Mouse (Mus musculus): ENCODE results near the gene Mrs2. TPM values are rescaled to one million over a fixed set of nuclear protein-coding genes. Genes with fewer than 3 reads are reported as not detected.

The Mrs2 gene
- polyA plus RNA-seq, 1 experiment from 2014 or later: 19.6 TPM

DNA sequence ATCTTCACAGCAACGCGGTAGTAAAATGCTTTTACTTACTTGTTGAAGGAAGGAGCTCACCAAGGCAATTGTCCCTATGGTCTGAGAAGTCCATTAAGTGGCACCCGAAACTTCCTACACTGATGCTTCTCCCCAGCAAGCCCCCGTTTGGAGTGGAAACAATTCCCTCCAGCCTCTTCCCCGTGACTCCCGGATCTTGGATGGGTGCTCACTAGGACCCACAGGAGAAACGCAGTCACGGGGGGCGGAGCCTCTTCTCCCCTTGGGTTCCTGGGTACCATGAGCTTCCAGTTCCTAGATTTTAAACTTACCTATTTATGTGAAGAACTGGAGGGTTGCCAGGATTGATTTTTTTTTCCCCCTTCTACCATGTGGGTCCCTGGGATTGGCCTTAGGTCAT is 80.7 kb downstream of the Mrs2 start:
- Histone ChIP-seq H3K4me2 (replicated peaks; ENCODE audit: low read depth, low read length) (no peak overlapping the region), H3K9me3 (ENCODE audit: low read length) (no peaks in the 10 kb centered on the region), H3K4me1 (ENCODE audit: insufficient read depth, low read length) (peaks cover 10% of the 10 kb centered on the region), H3K4me3 (ENCODE audit: low read length) (no peak overlapping the region), H3K9ac (replicated peaks; ENCODE audit: low read length) (no peak overlapping the region), H3K27me3 (ENCODE audit: insufficient read depth, low read length) (no peaks in the 10 kb centered on the region), H3K27ac (ENCODE audit: low read length) (no peak overlapping the region), H3K36me3 (ENCODE audit: insufficient read depth, low read length) (0 out of 2 replicates have a peak, but pooled peaks cover 2% of the 10 kb centered on the region)
- 87% methylated on average over 9 of the region's 9 CpGs for WGBS
- no peak for ATAC-seq (ENCODE audit: low FRiP score, low TSS enrichment)

DNA sequence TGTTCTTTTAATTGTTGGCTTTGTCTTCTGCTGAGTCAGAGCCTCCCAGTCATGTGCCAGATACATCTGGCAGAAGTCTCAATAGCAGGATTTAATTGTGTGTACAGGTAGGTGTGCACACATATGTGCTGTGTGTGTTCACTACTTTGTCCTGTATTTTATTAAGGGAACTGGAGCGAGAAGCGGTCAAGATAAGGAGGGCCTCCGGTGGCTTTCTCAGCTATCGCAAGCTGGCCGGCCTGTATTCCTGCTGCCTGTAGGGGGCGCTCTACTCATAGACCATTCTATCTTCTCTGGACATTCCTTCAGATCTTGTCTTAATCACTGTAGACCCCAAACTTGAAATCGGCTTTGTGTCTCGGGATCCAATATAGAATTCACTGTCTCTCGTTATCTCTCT is 81.5 kb downstream of the Mrs2 start:
- no peak overlapping the region for H3K4me3 ChIP-seq (ENCODE audit: low read length)
- H3K27me3 ChIP-seq (ENCODE audit: insufficient read depth, low read length): no peaks in the 10 kb centered on the region
- 0 out of 2 replicates have a peak, but pooled peaks cover 4% of the 10 kb centered on the region for H3K36me3 ChIP-seq (ENCODE audit: insufficient read depth, low read length)
- peaks cover 10% of the 10 kb centered on the region for H3K4me1 ChIP-seq (ENCODE audit: insufficient read depth, low read length)
- no peak for ATAC-seq (ENCODE audit: low FRiP score, low TSS enrichment)
- H3K27ac ChIP-seq (ENCODE audit: low read length): no peak overlapping the region
- H3K4me2 ChIP-seq (replicated peaks; ENCODE audit: low read depth, low read length): no peak overlapping the region
- 32% methylated on average over 9 of the region's 9 CpGs for WGBS
- no peak overlapping the region for H3K9ac ChIP-seq (replicated peaks; ENCODE audit: low read length)
- H3K9me3 ChIP-seq (ENCODE audit: low read length): no peaks in the 10 kb centered on the region

DNA sequence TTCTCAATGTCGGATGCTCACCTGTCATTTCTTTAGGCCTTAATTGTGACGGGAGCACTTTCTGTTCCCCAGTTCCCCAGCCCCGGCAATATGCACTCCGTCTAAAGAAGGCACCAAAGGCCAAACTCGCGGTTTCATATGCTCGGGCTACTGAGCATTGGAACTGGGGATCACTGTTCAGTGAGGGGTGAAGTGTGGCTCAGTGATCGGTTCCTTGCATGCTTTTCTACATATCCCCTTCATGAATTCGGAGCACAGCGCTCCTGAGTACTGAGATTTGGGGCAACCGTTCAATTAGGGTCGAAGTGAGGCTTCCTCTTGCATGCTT is 82.4 kb downstream of the Mrs2 start:
- Histone ChIP-seq H3K27ac (ENCODE audit: low read length) (peak overlapping the region; percentile 71), H3K27me3 (ENCODE audit: insufficient read depth, low read length) (no peaks in the 10 kb centered on the region), H3K36me3 (ENCODE audit: insufficient read depth, low read length) (0 out of 2 replicates have a peak, but pooled peaks cover 4% of the 10 kb centered on the region), H3K9ac (replicated peaks; ENCODE audit: low read length) (peak overlapping the region; percentile 96), H3K4me3 (ENCODE audit: low read length) (peak overlapping the region; percentile 90), H3K4me1 (ENCODE audit: insufficient read depth, low read length) (peaks cover 10% of the 10 kb centered on the region), H3K9me3 (ENCODE audit: low read length) (no peaks in the 10 kb centered on the region), H3K4me2 (replicated peaks; ENCODE audit: low read depth, low read length) (peak overlapping the region; percentile 83)
- peak; percentile 22; the same call in 1 of the 2 replicates for ATAC-seq (ENCODE audit: low FRiP score, low TSS enrichment)
- WGBS: 12% methylated on average over 12 of the region's 12 CpGs

Other genes with a start within 250 kb of the Mrs2 start
- gene BC005537, start 218.7 kb downstream of the Mrs2 start, polyA plus RNA-seq (2015; fragmentation: Nextera tagmentation; extraction: Ambion mirVana): 14.2 and 17.1 TPM in 2 replicates
- gene Acot13, start 188.8 kb downstream of the Mrs2 start, polyA plus RNA-seq (2015; fragmentation: Nextera tagmentation; extraction: Ambion mirVana): 112 and 121 TPM in 2 replicates
- gene Tdp2, start 188.7 kb downstream of the Mrs2 start, polyA plus RNA-seq (2015; fragmentation: Nextera tagmentation; extraction: Ambion mirVana): 62.1 and 62.5 TPM in 2 replicates
- gene D130043K22Rik, start 175.2 kb downstream of the Mrs2 start, polyA plus RNA-seq (2015; fragmentation: Nextera tagmentation; extraction: Ambion mirVana): 0.76 and 1.4 TPM in 2 replicates
- gene Aldh5a1, start 82.7 kb downstream of the Mrs2 start, polyA plus RNA-seq (2015; fragmentation: Nextera tagmentation; extraction: Ambion mirVana): 8.0 and 8.3 TPM in 2 replicates
- gene Gpld1, start 77.2 kb downstream of the Mrs2 start, polyA plus RNA-seq (2015; fragmentation: Nextera tagmentation; extraction: Ambion mirVana): 0.92 and 1.1 TPM in 2 replicates
- 57.6 and 64.0 TPM in 2 replicates for gene Dcdc2a, start 35.6 kb upstream of the Mrs2 start, polyA plus RNA-seq (2015; fragmentation: Nextera tagmentation; extraction: Ambion mirVana)

Data from kidney, embryonic 16.5 days (tissue).